Mouse (Mus musculus): ENCODE data around the gene Rpgr.

GRCm38 (mm10) chrX:10251357-10251756, 34.6 kb upstream of the Rpgr start:
- no peak for TF ChIP-seq POLR2A (IDR thresholded peaks at IDR 0.05; ENCODE audit: insufficient read depth, low read depth, low read length)
- TF ChIP-seq CTCF (IDR thresholded peaks at IDR 0.05; ENCODE audit: insufficient read depth, low read depth, low read length) = no peak
